Mouse (Mus musculus): ENCODE measurements around the gene Ptgr2. TPM values are rescaled to one million over a fixed set of nuclear protein-coding genes. Genes with fewer than 3 reads are reported as not detected.
A peak's percentile ranks its signal among the peaks of the same experiment; 100 is the strongest.

Ptgr2 gene
- polyA plus RNA-seq, 1 experiment from 2014 or later, result 30.2 TPM

GRCm38 (mm10) chr12:84361555-84362489 lies 76.8 kb downstream of the Ptgr2 start, which contains the start of the genes Coq6 and Fam161b:
TSS of gene Coq6 (plus strand) at chr12:84361657.
TSS of gene Fam161b (minus strand) at chr12:84361833.
- Histone ChIP-seq H3K27me3 (ENCODE audit: insufficient read depth, low read length) (no peaks in the 10 kb centered on the region), H3K9ac (replicated peaks) (peak within 1 kb of the TSS; percentile 82), H3K4me2 (ENCODE audit: low read depth, low read length) (peak within 1 kb of the TSS; percentile 97), H3K4me1 (ENCODE audit: insufficient read depth) (peaks cover 24% of the 10 kb centered on the region), H3K9me3 (ENCODE audit: low read length) (no peaks in the 10 kb centered on the region), H3K36me3 (replicated peaks; ENCODE audit: insufficient read depth, low read length) (peaks cover under 1% of the 10 kb centered on the region; the same call in 1 of the 2 replicates), H3K27ac (ENCODE audit: low read depth) (peak within 1 kb of the TSS; percentile 62), H3K4me3 (ENCODE audit: low read depth, low read length) (peak within 1 kb of the TSS; percentile 77)
- ATAC-seq (peak; percentile 97), DNase-seq (peak; percentile 94)
- WGBS (ENCODE audit: insufficient replicate concordance), result under 1% methylated on average over 51 of the region's 51 CpGs
- TF ChIP-seq EP300 (IDR thresholded peaks at IDR 0.05; ENCODE audit: low read depth) (peak; percentile 65), CTCF (IDR thresholded peaks at IDR 0.05; ENCODE audit: low read depth) (no peak)

- H3K27me3 ChIP-seq (ENCODE audit: insufficient read depth, low read length), result no peaks in the 10 kb centered on the region
- 35% methylated on average over 2 of the region's 2 CpGs for WGBS (ENCODE audit: insufficient replicate concordance)
- H3K36me3 ChIP-seq (replicated peaks; ENCODE audit: insufficient read depth, low read length), result peaks cover 8% of the 10 kb centered on the region; the same call in 1 of the 2 replicates
- H3K27ac ChIP-seq (ENCODE audit: low read depth), result no peak overlapping the region
- ATAC-seq (no peak), DNase-seq (no peak)
- H3K4me1 ChIP-seq (ENCODE audit: insufficient read depth), result peaks cover 24% of the 10 kb centered on the region
- H3K4me2 ChIP-seq (ENCODE audit: low read depth, low read length), result peak overlapping the region; percentile 97
- no peak overlapping the region; the same call in 1 of the 2 replicates for H3K9ac ChIP-seq (replicated peaks)
- TF ChIP-seq EP300 (IDR thresholded peaks at IDR 0.05; ENCODE audit: low read depth) (no peak), CTCF (IDR thresholded peaks at IDR 0.05; ENCODE audit: low read depth) (no peak)
- H3K4me3 ChIP-seq (ENCODE audit: low read depth, low read length), result 0 out of 2 replicates have a peak overlapping the region, but pooled peaks have one; percentile 77
- H3K9me3 ChIP-seq (ENCODE audit: low read length), result no peaks in the 10 kb centered on the region
These were observed 77.8 kb downstream of the Ptgr2 start for GRCm38 (mm10) chr12:84362872-84363271.

- Histone ChIP-seq H3K9ac (replicated peaks) (no peak overlapping the region), H3K36me3 (replicated peaks; ENCODE audit: insufficient read depth, low read length) (peaks cover 16% of the 10 kb centered on the region), H3K9me3 (ENCODE audit: low read length) (no peaks in the 10 kb centered on the region), H3K4me1 (ENCODE audit: insufficient read depth) (peaks cover 17% of the 10 kb centered on the region), H3K27ac (ENCODE audit: low read depth) (no peak overlapping the region), H3K4me3 (ENCODE audit: low read depth, low read length) (no peak overlapping the region), H3K4me2 (ENCODE audit: low read depth, low read length) (no peak overlapping the region), H3K27me3 (ENCODE audit: insufficient read depth, low read length) (no peaks in the 10 kb centered on the region)
- ATAC-seq (no peak), DNase-seq (no peak)
- no peak for TF ChIP-seq EP300 (IDR thresholded peaks at IDR 0.05; ENCODE audit: low read depth)
- no peak for TF ChIP-seq CTCF (IDR thresholded peaks at IDR 0.05; ENCODE audit: low read depth)
- 77% methylated on average over 9 of the region's 9 CpGs for WGBS (ENCODE audit: insufficient replicate concordance)
These were observed 79.3 kb downstream of the Ptgr2 start for GRCm38 (mm10) chr12:84364291-84364690.

GRCm38 (mm10) chr12:84365137-84365536 lies 80.1 kb downstream of the Ptgr2 start:
- Histone ChIP-seq H3K27ac (ENCODE audit: low read depth) (no peak overlapping the region), H3K36me3 (replicated peaks; ENCODE audit: insufficient read depth, low read length) (peaks cover 24% of the 10 kb centered on the region), H3K9me3 (ENCODE audit: low read length) (no peaks in the 10 kb centered on the region), H3K4me3 (ENCODE audit: low read depth, low read length) (no peak overlapping the region), H3K27me3 (ENCODE audit: insufficient read depth, low read length) (no peaks in the 10 kb centered on the region), H3K4me1 (ENCODE audit: insufficient read depth) (peaks cover 17% of the 10 kb centered on the region), H3K9ac (replicated peaks) (no peak overlapping the region), H3K4me2 (ENCODE audit: low read depth, low read length) (no peak overlapping the region)
- no peak for DNase-seq
- no peak for ATAC-seq
- TF ChIP-seq CTCF (IDR thresholded peaks at IDR 0.05; ENCODE audit: low read depth) (no peak), EP300 (IDR thresholded peaks at IDR 0.05; ENCODE audit: low read depth) (no peak)
- WGBS (ENCODE audit: insufficient replicate concordance), result 84% methylated on average over 6 of the region's 6 CpGs

Other genes with a start within 250 kb of the Ptgr2 start
- 29.0 and 35.0 TPM in 2 replicates for gene Acot4, start 246.9 kb upstream of the Ptgr2 start, polyA plus RNA-seq (2015; fragmentation: Nextera tagmentation; extraction: Ambion mirVana)
- gene Gm49366, start 246.3 kb upstream of the Ptgr2 start, polyA plus RNA-seq (2015; fragmentation: Nextera tagmentation; extraction: Ambion mirVana), result not detected in 2 replicates
- gene Acot3, start 233.1 kb upstream of the Ptgr2 start, polyA plus RNA-seq (2015; fragmentation: Nextera tagmentation; extraction: Ambion mirVana), result 37.2 and 43.0 TPM in 2 replicates
- 0.37 and 0.54 TPM in 2 replicates for gene Acot5, start 215.9 kb upstream of the Ptgr2 start, polyA plus RNA-seq (2015; fragmentation: Nextera tagmentation; extraction: Ambion mirVana)
- gene Acot6, start 184.6 kb upstream of the Ptgr2 start, polyA plus RNA-seq (2015; fragmentation: Nextera tagmentation; extraction: Ambion mirVana), result 1.9 and 2.0 TPM in 2 replicates
- 0.13 and 0.21 TPM in 2 replicates for gene Dnal1, start 170.9 kb upstream of the Ptgr2 start, polyA plus RNA-seq (2015; fragmentation: Nextera tagmentation; extraction: Ambion mirVana)
- 0.28 and 0.35 TPM in 2 replicates for gene Pnma1, start 136.7 kb upstream of the Ptgr2 start, polyA plus RNA-seq (2015; fragmentation: Nextera tagmentation; extraction: Ambion mirVana)
- 2.6 and 2.8 TPM in 2 replicates for gene Elmsan1, start 66.4 kb upstream of the Ptgr2 start, polyA plus RNA-seq (2015; fragmentation: Nextera tagmentation; extraction: Ambion mirVana)
- 19.0 and 22.7 TPM in 2 replicates for gene Zfp410, start 31.6 kb downstream of the Ptgr2 start, polyA plus RNA-seq (2015; fragmentation: Nextera tagmentation; extraction: Ambion mirVana)
- gene Coq6, start 76.4 kb downstream of the Ptgr2 start, polyA plus RNA-seq (2015; fragmentation: Nextera tagmentation; extraction: Ambion mirVana), result 17.6 and 18.7 TPM in 2 replicates
- gene Fam161b, start 76.6 kb downstream of the Ptgr2 start, polyA plus RNA-seq (2015; fragmentation: Nextera tagmentation; extraction: Ambion mirVana), result 0.15 and 0.31 TPM in 2 replicates
- 23.5 and 24.8 TPM in 2 replicates for gene Entpd5, start 123.8 kb downstream of the Ptgr2 start, polyA plus RNA-seq (2015; fragmentation: Nextera tagmentation; extraction: Ambion mirVana)
- 0.34 and 0.51 TPM in 2 replicates for gene Bbof1, start 123.8 kb downstream of the Ptgr2 start, polyA plus RNA-seq (2015; fragmentation: Nextera tagmentation; extraction: Ambion mirVana)
- gene Rnf113a2, start 132.0 kb downstream of the Ptgr2 start, polyA plus RNA-seq (2015; fragmentation: Nextera tagmentation; extraction: Ambion mirVana), result 13.3 and 13.9 TPM in 2 replicates
- 98.3 and 99.4 TPM in 2 replicates for gene Aldh6a1, start 165.8 kb downstream of the Ptgr2 start, polyA plus RNA-seq (2015; fragmentation: Nextera tagmentation; extraction: Ambion mirVana)
- 7.8 and 8.1 TPM in 2 replicates for gene Lin52, start 166.2 kb downstream of the Ptgr2 start, polyA plus RNA-seq (2015; fragmentation: Nextera tagmentation; extraction: Ambion mirVana)

Data from liver, postnatal 0 days (tissue).